8 mouse cellular contexts compared by ENCODE assay signal in the genomic region with DNA sequence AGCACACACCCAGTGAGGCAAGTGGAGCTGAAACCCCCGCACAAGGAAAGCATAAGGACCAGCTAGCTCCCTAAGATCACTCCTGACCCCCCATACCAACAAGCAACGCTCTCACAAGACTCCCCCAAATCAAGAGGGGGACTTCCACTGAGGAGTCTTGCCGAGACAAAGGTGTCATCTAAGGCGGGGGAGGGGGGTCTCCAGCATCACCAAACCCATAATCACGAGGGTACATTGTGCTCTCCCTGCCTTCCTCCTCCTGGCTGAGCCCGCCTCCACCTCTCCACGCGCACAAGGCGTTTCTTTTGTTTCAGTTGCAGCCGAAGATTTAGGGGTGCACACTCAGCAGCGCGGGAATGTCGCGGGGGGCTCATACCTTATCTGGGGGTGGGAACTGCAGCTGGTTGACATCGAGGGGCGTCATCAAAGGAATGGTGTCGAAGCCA. TPM values are rescaled to one million over a fixed set of nuclear protein-coding genes. Genes with fewer than 3 reads are reported as not detected.
DNase-seq lines count a peak whose midpoint lies in the region; ATAC-seq and TF ChIP-seq lines count a peak whose summit lies in the region.

No protein-coding gene starts in this region.

- peak overlapping the region; percentile 63 for H3K4me3 ChIP-seq in heart, embryonic 11.5 days (ENCODE audit: low read depth, low read length)
- peak overlapping the region; percentile 81 for H3K4me3 ChIP-seq in E14TG2a.4 (replicated peaks; ENCODE audit: low read length)
- H3K4me3 ChIP-seq in embryonic facial prominence, embryonic 14.5 days (ENCODE audit: low read depth, low read length): peak overlapping the region; percentile 89
- peak overlapping the region; percentile 86 for H3K4me3 ChIP-seq in neural tube, embryonic 15.5 days (replicated peaks)

- 5% methylated on average over 17 of the region's 17 CpGs for WGBS in heart, embryonic 11.5 days (ENCODE audit: insufficient replicate concordance)
- WGBS in embryonic facial prominence, embryonic 14.5 days: 2% methylated on average over 16 of the region's 17 CpGs
- whole genome bisulfite sequencing in neural tube, embryonic 15.5 days: under 1% methylated on average over 17 of the region's 17 CpGs

- H3K4me1 ChIP-seq in heart, embryonic 11.5 days (ENCODE audit: control insufficient read depth, insufficient read depth, low read length): no peaks in the 10 kb centered on the region
- peaks cover 15% of the 10 kb centered on the region for H3K4me1 ChIP-seq in E14TG2a.4 (replicated peaks; ENCODE audit: low read depth, low read length)
- H3K4me1 ChIP-seq in embryonic facial prominence, embryonic 14.5 days (ENCODE audit: control insufficient read depth, insufficient read depth, low read length): peaks cover 6% of the 10 kb centered on the region; the same call in 1 of the 2 replicates
- H3K4me1 ChIP-seq in neural tube, embryonic 15.5 days: peaks cover 55% of the 10 kb centered on the region

- TF ChIP-seq CTCF in E14TG2a.4 (conservative IDR thresholded peaks at IDR 0.05; ENCODE audit: low read length): no peak

- DNase-seq in heart, postnatal 10 days: no peak
- peak; percentile 39 for DNase-seq in embryonic facial prominence, embryonic 14.5 days (ENCODE audit: low spot score)
- peak; percentile 64 to 70 for DNase-seq in left cerebral cortex, postnatal 36 days (ENCODE audit: low spot score in 2 of 2)
- no peak for DNase-seq in natural killer cell, adult 2 months (ENCODE audit: low spot score in 2 of 2)

- no peak overlapping the region for H3K27ac ChIP-seq in heart, embryonic 11.5 days (ENCODE audit: low read depth, low read length)
- peak overlapping the region; percentile 73 for H3K27ac ChIP-seq in embryonic facial prominence, embryonic 14.5 days (replicated peaks; ENCODE audit: low read depth, low read length)
- H3K27ac ChIP-seq in neural tube, embryonic 15.5 days (replicated peaks): peak overlapping the region; percentile 98

- H3K27me3 ChIP-seq in heart, embryonic 11.5 days (ENCODE audit: control insufficient read depth, insufficient read depth, low read length): peaks cover 57% of the 10 kb centered on the region
- H3K27me3 ChIP-seq in E14TG2a.4 (ENCODE audit: insufficient read depth, low read length): peaks cover 84% of the 10 kb centered on the region
- H3K27me3 ChIP-seq in embryonic facial prominence, embryonic 14.5 days (replicated peaks; ENCODE audit: control insufficient read depth, insufficient read depth, low read length): 0 out of 2 replicates have a peak, but pooled peaks cover 6% of the 10 kb centered on the region
- H3K27me3 ChIP-seq in neural tube, embryonic 15.5 days (replicated peaks): 0 out of 2 replicates have a peak, but pooled peaks cover 4% of the 10 kb centered on the region

- peak overlapping the region; percentile 88 for H3K4me2 ChIP-seq in heart, embryonic 11.5 days
- H3K4me2 ChIP-seq in embryonic facial prominence, embryonic 14.5 days (ENCODE audit: low read depth, low read length): peak overlapping the region; percentile 88
- H3K4me2 ChIP-seq in neural tube, embryonic 15.5 days: peak overlapping the region; percentile 80

- ATAC-seq in heart, embryonic 11.5 days (replicated peaks; ENCODE audit: insufficient number of reproducible peaks, low FRiP score, low TSS enrichment): no peak
- peak; percentile 16; the same call in 1 of the 2 replicates for ATAC-seq in embryonic facial prominence, embryonic 14.5 days (ENCODE audit: low read depth)
- ATAC-seq in neural tube, embryonic 15.5 days (ENCODE audit: low FRiP score): peak; percentile 72
- no peak for ATAC-seq in megakaryocyte progenitor cell, adult 5-6 weeks (replicated peaks; ENCODE audit: poor library complexity)

- H3K36me3 ChIP-seq in heart, embryonic 11.5 days (ENCODE audit: control insufficient read depth, insufficient read depth, low read length): no peaks in the 10 kb centered on the region
- no peaks in the 10 kb centered on the region for H3K36me3 ChIP-seq in E14TG2a.4 (ENCODE audit: insufficient read depth, low read length)
- H3K36me3 ChIP-seq in embryonic facial prominence, embryonic 14.5 days (ENCODE audit: control insufficient read depth, insufficient read depth, low read length): peaks cover 39% of the 10 kb centered on the region
- H3K36me3 ChIP-seq in neural tube, embryonic 15.5 days: peaks cover 35% of the 10 kb centered on the region

- H3K9me3 ChIP-seq in heart, embryonic 11.5 days (replicated peaks; ENCODE audit: control insufficient read depth, low read length): no peaks in the 10 kb centered on the region
- peaks cover 20% of the 10 kb centered on the region for H3K9me3 ChIP-seq in E14TG2a.4 (ENCODE audit: low read length)
- no peaks in the 10 kb centered on the region for H3K9me3 ChIP-seq in embryonic facial prominence, embryonic 14.5 days (ENCODE audit: control insufficient read depth, low read length)
- no peaks in the 10 kb centered on the region for H3K9me3 ChIP-seq in neural tube, embryonic 15.5 days (replicated peaks)

- peak overlapping the region; percentile 16; the same call in 1 of the 2 replicates for H3K9ac ChIP-seq in heart, embryonic 11.5 days (ENCODE audit: low read depth, low read length)
- H3K9ac ChIP-seq in embryonic facial prominence, embryonic 14.5 days (ENCODE audit: low read depth, low read length): peak overlapping the region; percentile 90
- H3K9ac ChIP-seq in neural tube, embryonic 15.5 days (replicated peaks): peak overlapping the region; percentile 97

- intact Hi-C loops in heart, postnatal 10 days (cut with DNase I): no loop called here
- intact Hi-C loops in left cerebral cortex, postnatal 36 days (cut with DNase I): loop anchor here (5.0 kb wide), 1 partner anchor 41 kb away; no protein-coding TSS in a partner anchor

RNA-seq across cellular contexts. Expression of a gene that starts 1.2 kb away (rescaled TPM):
- 5.3 and 11.9 TPM in 2 replicates for polyA plus RNA-seq in heart, embryonic 11.5 days (2014; fragmentation: Nextera tagmentation; extraction: Ambion mirVana)
- total RNA-seq in heart, postnatal 10 days (2021): 10 to 100 TPM; 16.4 to 19.0 TPM
- polyA plus RNA-seq in embryonic facial prominence, embryonic 14.5 days (2014; fragmentation: Nextera tagmentation; extraction: Ambion mirVana): 32.5 and 35.0 TPM in 2 replicates
- 100 to 1,000 TPM; 460 to 493 TPM for total RNA-seq in left cerebral cortex, postnatal 36 days (2021)
- polyA plus RNA-seq in neural tube, embryonic 15.5 days (2015; fragmentation: Nextera tagmentation; extraction: Ambion mirVana): 1,201 and 1,460 TPM in 2 replicates
- total RNA-seq in megakaryocyte progenitor cell, adult 5-6 weeks (2015): 0.15 TPM in 1 of 2 replicates, not detected in the other
- total RNA-seq in megakaryocyte progenitor cell, adult 5-6 weeks (2017): 0.34 and 1.00 TPM in 2 replicates

Comparison
In these comparisons a context has a peak if more than half of its experiments do, and no peak if none do; other contexts are left out.
1. ATAC-seq: peak in embryonic facial prominence, embryonic 14.5 days (single experiment) and neural tube, embryonic 15.5 days (single experiment); none in heart, embryonic 11.5 days (single experiment) and megakaryocyte progenitor cell, adult 5-6 weeks (single experiment).
2. H3K9ac ChIP-seq: peak in every context shown above with its lines; median percentile 97 in neural tube, embryonic 15.5 days; 90 in embryonic facial prominence, embryonic 14.5 days; 16 in heart, embryonic 11.5 days.
3. DNase-seq: peak in embryonic facial prominence, embryonic 14.5 days (single experiment) and left cerebral cortex, postnatal 36 days (2 of 2); none in heart, postnatal 10 days (0 of 2) and natural killer cell, adult 2 months (0 of 2).
4. RNA of a gene that starts 1.2 kb away (total RNA-seq): 460 to 493 TPM in left cerebral cortex, postnatal 36 days; 16.4 to 19.0 TPM in heart, postnatal 10 days and 0.15 to 1.00 TPM in megakaryocyte progenitor cell, adult 5-6 weeks; every median in the first group is over 10 times any median in the second.
5. Peak in every context shown above with its lines, with median percentiles within 50 percentile points of each other: H3K4me2 ChIP-seq and H3K4me3 ChIP-seq.